Mouse (Mus musculus) neural tube, embryonic 14.5 days (tissue): ENCODE measurements at regions not wholly inside any gene's neighbourhood (a gene's known extent, or its start where the extent isn't known, plus 50 kb on each side); places are given as distances from the start of the nearest gene placed in this dataset.

ENCODE experiments used
- ATAC-seq: fragments of 200-750 bp; cut with Nextera tagmentation; 2 replicates; pipeline ENCODE4 v1.8.0; 2017; ENCODE audit warnings: low read depth, mild to moderate bottlenecking, moderate TSS enrichment, moderate library complexity
- H3K27ac ChIP-seq: fragments of 300-500 bp; sonication (generic); 2 replicates; pipeline ENCODE4 v1.5.1; 2014; ENCODE audit warnings: low read depth, mild to moderate bottlenecking, control low read depth, low read length, moderate library complexity, mixed read lengths
- H3K27me3 ChIP-seq: fragments of 300-500 bp; sonication (generic); 2 replicates; pipeline ENCODE4 v1.6.1; 2014; ENCODE audit warnings: low read length; ENCODE audit not compliant: control insufficient read depth, insufficient read depth
- H3K36me3 ChIP-seq: fragments of 300-500 bp; sonication (generic); 2 replicates; pipeline ENCODE4 v1.6.1; 2014; ENCODE audit warnings: low read length, mixed read lengths; ENCODE audit not compliant: control insufficient read depth, insufficient read depth
- H3K4me1 ChIP-seq: fragments of 300-500 bp; sonication (generic); 2 replicates; pipeline ENCODE4 v1.6.1; 2014; ENCODE audit warnings: low read length; ENCODE audit not compliant: control insufficient read depth, insufficient read depth
- H3K4me2 ChIP-seq: fragments of 300-500 bp; sonication (generic); 2 replicates; pipeline ENCODE4 v1.6.1; 2014; ENCODE audit warnings: mild to moderate bottlenecking, low read depth, low read length, control low read depth
- H3K4me3 ChIP-seq: fragments of 300-500 bp; sonication (generic); 2 replicates; pipeline ENCODE4 v1.5.1; 2014; ENCODE audit warnings: low read depth, low read length, control low read depth, mixed read lengths
- H3K9ac ChIP-seq: fragments of 300-500 bp; sonication (generic); replicated peaks from 2 replicates; pipeline ENCODE4 v1.6.1; 2014; ENCODE audit warnings: low read depth, mild to moderate bottlenecking, control low read depth, low read length, mixed read lengths
- H3K9me3 ChIP-seq: fragments of 300-500 bp; sonication (generic); 2 replicates; pipeline ENCODE4 v1.6.1; 2016; ENCODE audit warnings: low read length; ENCODE audit not compliant: control insufficient read depth
- WGBS: fragments of 180-500 bp; shearing (Covaris S2); extraction: QIAGEN DNeasy Blood & Tissue Kit; methylation state at CpG from one replicate; pipeline ENCODE4 v1.1.7; 2014; 5-methylcytosine and 5-hydroxymethylcytosine counted together

DNA sequence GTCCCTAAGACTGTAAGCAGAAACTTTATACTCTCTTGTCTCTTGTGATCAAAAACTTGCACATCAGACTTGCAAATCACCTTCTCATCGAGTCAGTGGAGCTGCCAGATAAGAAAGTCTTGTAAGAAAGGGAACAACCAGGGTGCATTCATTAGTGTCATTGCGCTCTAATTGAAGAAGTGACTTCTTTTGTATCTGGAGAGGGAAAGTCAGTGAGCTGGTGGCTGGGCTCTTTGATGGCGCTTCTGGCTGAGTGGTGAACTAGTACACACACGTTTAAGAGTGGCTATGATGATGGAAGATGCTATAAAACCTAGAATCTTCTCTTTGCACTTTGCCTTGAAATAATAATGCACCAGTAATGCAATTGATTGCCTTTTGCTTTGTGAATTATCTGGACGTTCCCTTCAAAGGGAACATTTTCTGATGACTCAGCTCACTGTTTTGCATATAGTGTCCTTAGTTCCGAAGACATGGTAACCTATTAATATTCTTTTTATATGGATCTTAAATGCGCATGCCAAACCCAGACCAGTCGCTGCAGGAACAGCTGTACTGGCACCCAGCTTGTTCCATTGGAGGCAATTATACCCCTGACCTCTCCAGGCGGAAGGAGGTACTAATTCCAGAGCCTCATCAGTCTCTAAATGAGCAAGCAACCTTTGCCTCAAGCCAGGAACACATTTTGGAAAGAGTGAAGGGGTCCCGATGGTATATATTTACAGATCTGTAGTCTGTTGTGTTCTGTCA is 147.3 kb upstream of the Cdh6 start:
- Histone ChIP-seq H3K4me1 (no peaks in the 10 kb centered on the region), H3K9ac (no peak overlapping the region), H3K36me3 (no peaks in the 10 kb centered on the region), H3K27me3 (no peaks in the 10 kb centered on the region), H3K4me2 (no peak overlapping the region), H3K4me3 (no peak overlapping the region), H3K27ac (no peak overlapping the region), H3K9me3 (no peaks in the 10 kb centered on the region)
- 22% methylated on average over 10 of the region's 10 CpGs for WGBS
- ATAC-seq, result no peak

DNA sequence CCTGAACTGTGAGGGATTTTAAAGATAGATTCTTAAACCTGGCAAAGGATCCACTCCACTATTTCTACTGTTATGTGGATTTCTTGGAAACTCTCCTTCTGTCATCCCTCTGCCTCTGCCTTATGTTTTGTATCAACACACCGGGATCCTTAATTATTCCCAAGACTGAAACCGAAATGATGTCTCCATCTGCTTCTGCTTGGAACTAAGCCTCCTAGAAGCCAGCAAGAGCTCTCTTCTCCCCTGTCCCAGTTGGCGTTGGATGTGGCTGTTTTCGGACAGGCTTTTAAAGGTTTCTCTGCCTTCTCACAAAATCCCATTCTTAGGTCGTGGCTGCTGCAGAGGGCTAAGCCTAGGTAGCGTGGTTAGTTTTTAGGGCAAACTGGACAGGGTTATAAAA is 131.1 kb upstream of the Cdh6 start:
- 81% methylated on average over 6 of the region's 6 CpGs for WGBS
- ATAC-seq, result no peak
- H3K36me3 ChIP-seq, result no peaks in the 10 kb centered on the region
- H3K9me3 ChIP-seq, result no peaks in the 10 kb centered on the region
- no peak overlapping the region for H3K27ac ChIP-seq
- H3K9ac ChIP-seq, result no peak overlapping the region
- no peak overlapping the region for H3K4me2 ChIP-seq
- no peak overlapping the region for H3K4me3 ChIP-seq
- H3K4me1 ChIP-seq, result no peaks in the 10 kb centered on the region
- H3K27me3 ChIP-seq, result no peaks in the 10 kb centered on the region

DNA sequence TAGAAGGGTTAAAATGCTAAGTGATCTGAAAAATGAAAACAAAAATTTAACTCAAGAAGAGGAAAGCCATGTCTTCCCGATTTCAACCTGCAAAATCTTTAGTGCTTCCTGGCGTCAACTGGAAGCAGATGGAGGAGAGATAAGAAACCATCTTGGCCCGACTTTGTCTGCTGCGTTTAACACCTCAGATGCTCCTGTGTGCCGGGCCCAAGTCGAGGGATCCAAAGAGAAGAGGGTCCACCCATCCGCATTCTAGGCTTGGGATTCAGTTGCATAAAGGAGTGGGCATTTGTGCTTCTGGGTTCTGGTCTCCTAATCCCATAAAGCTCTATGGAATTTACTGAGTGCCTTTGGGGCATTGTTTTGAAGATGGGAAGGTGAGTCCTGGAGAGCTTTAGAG is 130.0 kb upstream of the Cdh6 start:
- no peak for ATAC-seq
- Histone ChIP-seq H3K4me2 (no peak overlapping the region), H3K27ac (no peak overlapping the region), H3K27me3 (no peaks in the 10 kb centered on the region), H3K4me1 (no peaks in the 10 kb centered on the region), H3K4me3 (no peak overlapping the region), H3K36me3 (no peaks in the 10 kb centered on the region), H3K9me3 (no peaks in the 10 kb centered on the region), H3K9ac (no peak overlapping the region)
- WGBS, result 91% methylated on average over 7 of the region's 7 CpGs

DNA sequence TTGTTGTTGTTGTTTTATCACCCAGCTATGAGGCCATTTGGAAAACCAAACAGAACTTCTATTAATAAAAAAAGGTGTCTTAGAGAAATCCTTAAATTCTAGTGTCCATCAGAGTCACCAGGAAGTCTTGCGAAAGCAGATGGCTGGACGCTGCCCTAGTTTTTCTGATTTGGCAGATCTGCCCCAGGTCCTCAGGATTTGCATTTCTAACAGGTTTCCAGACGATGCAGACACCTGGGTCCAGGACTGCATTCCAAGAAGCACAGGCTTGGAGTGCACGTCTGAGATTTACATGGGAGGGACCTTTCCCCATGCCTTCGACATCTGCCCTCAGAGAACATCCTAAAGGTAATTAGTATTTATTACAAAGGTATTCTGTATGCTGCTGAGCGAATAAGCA is 129.2 kb upstream of the Cdh6 start:
- 79% methylated on average over 6 of the region's 6 CpGs for WGBS

DNA sequence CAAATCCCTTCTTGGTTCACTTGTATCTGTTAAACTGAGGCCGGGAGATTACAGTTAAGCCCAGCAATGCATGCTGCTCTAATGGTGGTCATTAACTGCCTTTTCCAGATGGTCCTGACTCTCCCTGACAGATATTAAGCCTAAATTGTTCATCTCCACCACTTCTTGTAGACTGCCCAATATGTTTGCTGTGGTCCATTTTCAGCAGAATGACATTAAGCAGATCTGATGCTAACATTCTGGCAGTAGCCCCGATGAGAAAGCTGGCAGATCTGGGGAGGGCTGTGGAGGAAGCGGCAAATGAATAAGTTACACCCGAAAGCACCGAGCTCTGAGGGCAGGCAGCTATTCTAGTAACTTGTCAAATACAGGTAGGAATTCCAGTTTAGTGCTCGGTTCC is 123.5 kb upstream of the Cdh6 start:
- WGBS, result 66% methylated on average over 6 of the region's 6 CpGs
- Histone ChIP-seq H3K9me3 (no peaks in the 10 kb centered on the region), H3K4me3 (no peak overlapping the region), H3K4me1 (no peaks in the 10 kb centered on the region), H3K4me2 (no peak overlapping the region), H3K36me3 (no peaks in the 10 kb centered on the region), H3K9ac (no peak overlapping the region), H3K27me3 (no peaks in the 10 kb centered on the region), H3K27ac (no peak overlapping the region)
- ATAC-seq, result no peak

More for the DNA sequence above, 129.2 kb upstream of the Cdh6 start:
- Histone ChIP-seq H3K4me2 (no peak overlapping the region), H3K4me3 (no peak overlapping the region), H3K4me1 (no peaks in the 10 kb centered on the region), H3K36me3 (no peaks in the 10 kb centered on the region), H3K27me3 (no peaks in the 10 kb centered on the region), H3K9ac (no peak overlapping the region), H3K27ac (no peak overlapping the region), H3K9me3 (no peaks in the 10 kb centered on the region)
- ATAC-seq, result no peak

DNA sequence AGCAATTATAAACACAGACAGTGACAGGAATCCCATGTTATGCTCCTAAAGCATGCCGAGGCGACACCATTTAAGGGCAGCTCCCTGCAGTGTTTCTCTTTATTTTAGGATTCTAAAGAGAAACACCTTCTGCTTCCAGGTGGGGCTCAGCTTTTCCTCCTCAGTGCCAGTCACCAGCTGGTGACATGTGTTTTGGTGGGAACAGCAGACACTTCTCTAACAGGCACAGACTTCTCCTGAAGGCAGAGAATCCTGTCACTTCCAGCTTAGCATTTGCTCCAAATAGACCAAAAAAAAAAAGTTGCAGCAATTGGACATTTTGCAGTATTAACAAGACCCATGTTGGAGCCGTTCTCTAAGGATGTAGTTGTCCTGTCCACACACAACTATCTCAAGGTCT is 115.6 kb upstream of the Cdh6 start:
- Histone ChIP-seq H3K27me3 (no peaks in the 10 kb centered on the region), H3K36me3 (no peaks in the 10 kb centered on the region), H3K9me3 (no peaks in the 10 kb centered on the region), H3K4me1 (no peaks in the 10 kb centered on the region), H3K27ac (no peak overlapping the region), H3K4me2 (no peak overlapping the region), H3K9ac (no peak overlapping the region), H3K4me3 (no peak overlapping the region)
- 83% methylated on average over 3 of the region's 3 CpGs for WGBS
- ATAC-seq, result no peak

DNA sequence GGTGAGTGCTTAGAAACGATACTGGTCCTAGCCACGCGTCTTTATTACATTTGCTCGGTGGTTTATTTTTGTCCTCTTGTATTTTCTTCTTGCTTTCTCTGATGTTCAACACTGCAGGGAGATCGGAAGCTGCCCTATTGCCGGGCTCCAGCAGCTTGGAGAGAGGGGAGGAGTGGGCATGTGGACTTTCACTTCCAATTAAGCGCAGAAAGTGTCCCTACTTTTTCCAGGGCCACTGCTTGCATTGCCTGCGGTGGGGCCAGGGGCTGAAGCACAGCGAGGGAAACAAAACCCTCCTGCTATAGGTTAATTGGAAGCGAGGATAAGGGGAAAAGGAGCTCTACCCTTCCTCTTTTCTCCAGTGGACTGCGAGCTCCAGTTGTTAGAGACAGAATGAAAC is 114.4 kb upstream of the Cdh6 start:
- ATAC-seq, result no peak
- no peaks in the 10 kb centered on the region for H3K27me3 ChIP-seq
- H3K4me3 ChIP-seq, result no peak overlapping the region
- no peak overlapping the region for H3K4me2 ChIP-seq
- H3K9ac ChIP-seq, result no peak overlapping the region
- no peak overlapping the region for H3K27ac ChIP-seq
- WGBS, result 70% methylated on average over 11 of the region's 11 CpGs
- H3K9me3 ChIP-seq, result no peaks in the 10 kb centered on the region
- H3K4me1 ChIP-seq, result no peaks in the 10 kb centered on the region
- no peaks in the 10 kb centered on the region for H3K36me3 ChIP-seq

DNA sequence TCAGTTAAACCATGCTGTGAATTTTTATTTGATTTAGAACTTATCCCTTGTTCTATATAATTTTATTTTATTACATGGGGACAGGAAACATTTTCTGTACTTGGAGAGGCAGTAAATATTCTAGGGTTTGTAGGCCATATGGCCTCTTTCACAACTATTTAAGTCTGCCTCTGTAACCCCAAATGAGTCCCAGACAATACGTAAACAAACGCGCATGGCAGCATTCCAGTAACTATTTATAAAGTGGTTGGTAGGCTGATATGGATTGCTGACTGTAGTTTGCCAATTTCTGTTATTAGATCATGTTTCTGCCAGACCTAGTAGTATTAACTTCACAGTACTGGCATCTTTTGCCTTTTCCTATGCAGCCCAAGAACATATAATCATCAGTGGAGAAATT is 111.9 kb upstream of the Cdh6 start:
- Histone ChIP-seq H3K36me3 (no peaks in the 10 kb centered on the region), H3K27me3 (no peaks in the 10 kb centered on the region), H3K9ac (no peak overlapping the region), H3K4me3 (no peak overlapping the region), H3K9me3 (no peaks in the 10 kb centered on the region), H3K27ac (no peak overlapping the region), H3K4me1 (no peaks in the 10 kb centered on the region), H3K4me2 (no peak overlapping the region)
- 76% methylated on average over 3 of the region's 3 CpGs for WGBS
- ATAC-seq, result no peak

DNA sequence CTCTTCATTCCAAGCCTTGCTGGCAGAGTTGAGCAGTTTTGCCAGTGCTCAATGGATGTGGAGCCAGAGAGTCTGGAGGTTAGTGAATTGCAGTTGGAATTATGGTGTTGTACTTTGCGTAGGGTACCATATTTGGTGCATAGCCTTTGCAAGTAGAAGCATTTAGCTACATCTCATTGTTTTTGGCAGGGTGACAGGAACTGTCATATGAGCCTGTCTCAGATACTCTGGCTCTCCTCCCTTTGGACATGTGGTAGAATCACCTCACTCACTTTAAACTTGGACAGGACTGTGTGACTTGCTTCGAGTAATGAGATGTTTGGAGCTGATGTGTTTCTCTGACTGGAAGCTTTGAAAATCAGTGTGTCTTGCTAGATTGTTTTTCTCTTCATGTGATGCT is 110.7 kb upstream of the Cdh6 start:
- H3K9me3 ChIP-seq, result no peaks in the 10 kb centered on the region
- H3K4me1 ChIP-seq, result no peaks in the 10 kb centered on the region
- H3K27me3 ChIP-seq, result no peaks in the 10 kb centered on the region
- H3K4me2 ChIP-seq, result no peak overlapping the region
- H3K4me3 ChIP-seq, result no peak overlapping the region
- no peak for ATAC-seq
- 85% methylated on average over 2 of the region's 2 CpGs for WGBS
- no peak overlapping the region for H3K27ac ChIP-seq
- H3K36me3 ChIP-seq, result no peaks in the 10 kb centered on the region
- no peak overlapping the region for H3K9ac ChIP-seq
